Mouse (Mus musculus) testis, postnatal 10 days (tissue): ENCODE measurements around the gene Ppp1r14b.

Source experiments
- DNase-seq: peaks from one replicate; pipeline ENCODE4 v3.0.0; 2021; ENCODE audit warnings: low spot score

Ppp1r14b gene

GRCm38 (mm10) chr19:6994002-6994401 lies 19.2 kb downstream of the Ppp1r14b start:
- DNase-seq, result no peak

- no peak for DNase-seq
Observed at GRCm38 (mm10) chr19:6994489-6994888, 19.7 kb downstream of the Ppp1r14b start.

GRCm38 (mm10) chr19:6995255-6995991 lies 20.7 kb downstream of the Ppp1r14b start:
- DNase-seq, result no peak

GRCm38 (mm10) chr19:6996006-6996405 lies 21.2 kb downstream of the Ppp1r14b start, which contains the start of the genes Nudt22 and Trpt1:
Nudt22 (minus strand) TSS chr19:6996117.
Trpt1 (plus strand) TSS chr19:6996131.
- peak; percentile 85 for DNase-seq

- peak; percentile 39 for DNase-seq
Observed at GRCm38 (mm10) chr19:6997721-6998290, 23.0 kb downstream of the Ppp1r14b start.

GRCm38 (mm10) chr19:6999360-7000063 lies 24.7 kb downstream of the Ppp1r14b start:
- DNase-seq, result no peak

GRCm38 (mm10) chr19:7006892-7007593 lies 32.3 kb downstream of the Ppp1r14b start:
- DNase-seq, result no peak

- no peak for DNase-seq
Observed at GRCm38 (mm10) chr19:7012426-7012825, 37.7 kb downstream of the Ppp1r14b start.

- no peak for DNase-seq
Observed at GRCm38 (mm10) chr19:7013984-7014383, 39.2 kb downstream of the Ppp1r14b start.

GRCm38 (mm10) chr19:7014481-7015135 lies 39.8 kb downstream of the Ppp1r14b start:
- no peak for DNase-seq

- no peak for DNase-seq
Observed at GRCm38 (mm10) chr19:7017541-7018457, 43.0 kb downstream of the Ppp1r14b start.

- no peak for DNase-seq
Observed at GRCm38 (mm10) chr19:7018546-7018945, 43.8 kb downstream of the Ppp1r14b start.

- DNase-seq, result no peak
Observed at GRCm38 (mm10) chr19:7019191-7019590, 44.4 kb downstream of the Ppp1r14b start, which contains the start of gene Fermt3. Fermt3 (minus strand) TSS chr19:7019469.

GRCm38 (mm10) chr19:7020224-7020641 lies 45.5 kb downstream of the Ppp1r14b start:
- DNase-seq, result peak; percentile 71
